Mouse (Mus musculus) MEL (cell line): Measurements from ENCODE around the gene Gramd4. TPM values are rescaled to one million over a fixed set of nuclear protein-coding genes. Genes with fewer than 3 reads are reported as not detected.

Source experiments
- DNase-seq: peaks from one replicate; pipeline ENCODE4 v3.0.0; 2011; ENCODE audit warnings: low read depth, low spot score
- H3K27ac ChIP-seq: 2 replicates; pipeline ENCODE4 v1.5.1; 2012; ENCODE audit warnings: low read depth, mild to moderate bottlenecking, control low read depth, low read length, moderate library complexity; ENCODE audit not compliant: control insufficient read depth
- H3K27me3 ChIP-seq, 2 experiments: fragments of 150-350 bp in 1 of 2; sonication (generic) in 1 of 2; 2 replicates each; pipeline ENCODE4 v1.6.1; 2012; ENCODE audit warnings: low read length in 2 of 2, mild to moderate bottlenecking in 2 of 2, improper control_type of control experiment in 1 of 2, moderate library complexity in 1 of 2; ENCODE audit not compliant: insufficient read depth in 2 of 2, control insufficient read depth in 1 of 2
- H3K36me3 ChIP-seq, 2 experiments: 2 replicates each; pipeline ENCODE4 v1.6.1; 2012 to 2014; ENCODE audit warnings: low read length in 2 of 2, improper control_type of control experiment in 1 of 2, inconsistent platforms in 1 of 2, mild to moderate bottlenecking in 1 of 2; ENCODE audit not compliant: insufficient read depth in 2 of 2, control insufficient read depth in 1 of 2
- H3K4me1 ChIP-seq, 2 experiments: fragments of 150-350 bp in 1 of 2; sonication (generic) in 1 of 2; 2 replicates each; pipeline ENCODE4 v1.6.1; 2012; ENCODE audit warnings: low read length in 2 of 2, improper control_type of control experiment in 1 of 2, mild to moderate bottlenecking in 1 of 2; ENCODE audit not compliant: insufficient read depth in 2 of 2, control insufficient read depth in 1 of 2
- H3K4me3 ChIP-seq, 2 experiments: fragments of 150-350 bp in 1 of 2; sonication (generic) in 1 of 2; 2 replicates each; pipeline ENCODE4 v1.5.1; 2012; ENCODE audit warnings: low read depth in 2 of 2, low read length in 2 of 2, mild to moderate bottlenecking in 2 of 2, moderate library complexity in 2 of 2, control low read depth in 1 of 2, improper control_type of control experiment in 1 of 2; ENCODE audit not compliant: control insufficient read depth in 1 of 2, insufficient read depth in 1 of 2
- H3K79me2 ChIP-seq: 2 replicates; pipeline ENCODE4 v1.6.1; 2012; ENCODE audit warnings: mild to moderate bottlenecking, low read length, moderate library complexity; ENCODE audit not compliant: control insufficient read depth, poor library complexity, insufficient read depth
- H3K9ac ChIP-seq: 2 replicates; pipeline ENCODE4 v1.6.1; 2012; ENCODE audit warnings: low read depth, mild to moderate bottlenecking, control low read depth, low read length, moderate library complexity; ENCODE audit not compliant: control insufficient read depth, poor library complexity, severe bottlenecking
- H3K9me3 ChIP-seq: fragments of 150-350 bp; sonication (generic); replicated peaks from 2 replicates; pipeline ENCODE4 v1.6.1; 2012; ENCODE audit warnings: mild to moderate bottlenecking, low read length, improper control_type of control experiment, moderate library complexity; ENCODE audit not compliant: insufficient read depth
- CHD2 ChIP-seq: IDR thresholded peaks from 2 replicates; pipeline ENCODE4 v1.6.1; 2011; ENCODE audit warnings: low read length, improper control_type of control experiment
- E2F4 ChIP-seq: IDR thresholded peaks from 2 replicates; pipeline ENCODE4 v1.6.1; 2011; ENCODE audit warnings: low read depth, low read length, improper control_type of control experiment, borderline replicate concordance
- ELF1 ChIP-seq: IDR thresholded peaks from 2 replicates; pipeline ENCODE4 v1.6.1; 2014; ENCODE audit warnings: low read depth, mild to moderate bottlenecking, inconsistent platforms, low read length, improper control_type of control experiment, moderate library complexity
- ETS1 ChIP-seq: IDR thresholded peaks from 2 replicates; pipeline ENCODE4 v1.6.1; 2012; ENCODE audit warnings: low read depth, mild to moderate bottlenecking, inconsistent platforms, low read length, improper control_type of control experiment, moderate library complexity
- GATA1 ChIP-seq: IDR thresholded peaks from 2 replicates; pipeline ENCODE4 v1.6.1; 2011; ENCODE audit warnings: low read depth, low read length, improper control_type of control experiment
- HCFC1 ChIP-seq: IDR thresholded peaks from 2 replicates; pipeline ENCODE4 v1.6.1; 2012; ENCODE audit warnings: low read depth, mild to moderate bottlenecking, inconsistent platforms, low read length, improper control_type of control experiment, moderate library complexity
- JUND ChIP-seq: IDR thresholded peaks from 2 replicates; pipeline ENCODE4 v1.6.1; 2011; ENCODE audit warnings: low read depth, mild to moderate bottlenecking, improper control_type of control experiment, low read length
- KAT2A ChIP-seq: conservative IDR thresholded peaks from 2 replicates; pipeline ENCODE4 v1.6.1; 2012; ENCODE audit warnings: low read depth, low read length, improper control_type of control experiment, inconsistent platforms
- MAFK ChIP-seq: IDR thresholded peaks from 2 replicates; pipeline ENCODE4 v1.6.1; 2011; ENCODE audit warnings: low read depth, mild to moderate bottlenecking, low read length, improper control_type of control experiment, borderline replicate concordance
- MAZ ChIP-seq: IDR thresholded peaks from 2 replicates; pipeline ENCODE4 v1.6.1; 2012; ENCODE audit warnings: low read depth, mild to moderate bottlenecking, inconsistent platforms, low read length, improper control_type of control experiment
- MXI1 ChIP-seq: IDR thresholded peaks from 2 replicates; pipeline ENCODE4 v1.6.1; 2011; ENCODE audit warnings: mild to moderate bottlenecking, low read depth, low read length, improper control_type of control experiment
- NELFE ChIP-seq: IDR thresholded peaks from 2 replicates; pipeline ENCODE4 v1.6.1; 2011; ENCODE audit warnings: low read depth, low read length, improper control_type of control experiment
- POLR2AphosphoS5 ChIP-seq: IDR thresholded peaks from 2 replicates; pipeline ENCODE4 v1.6.1; 2012; ENCODE audit warnings: low read depth, borderline replicate concordance, mild to moderate bottlenecking, inconsistent platforms, low read length, moderate library complexity, mixed read lengths
- RCOR1 ChIP-seq: IDR thresholded peaks from 2 replicates; pipeline ENCODE4 v1.6.1; 2012; ENCODE audit warnings: low read depth, mild to moderate bottlenecking, inconsistent platforms, low read length, improper control_type of control experiment
- TBP ChIP-seq: IDR thresholded peaks from 2 replicates; pipeline ENCODE4 v1.8.0; 2011; ENCODE audit warnings: low read depth, low read length, improper control_type of control experiment
- TCF12 ChIP-seq: IDR thresholded peaks from 2 replicates; pipeline ENCODE4 v1.6.1; 2014; ENCODE audit warnings: low read depth, mild to moderate bottlenecking, inconsistent platforms, low read length, improper control_type of control experiment, moderate library complexity
- USF2 ChIP-seq, 2 experiments: IDR thresholded peaks; 2 replicates each; pipeline ENCODE4 v1.6.1; 2011 to 2012; ENCODE audit warnings: improper control_type of control experiment in 2 of 2, low read length in 2 of 2, borderline replicate concordance in 1 of 2, inconsistent platforms in 1 of 2, low read depth in 1 of 2, mild to moderate bottlenecking in 1 of 2; ENCODE audit not compliant: insufficient read depth in 1 of 2
- ZC3H11A ChIP-seq: IDR thresholded peaks from 2 replicates; pipeline ENCODE4 v1.6.1; 2012; ENCODE audit warnings: low read depth, mild to moderate bottlenecking, inconsistent platforms, low read length, improper control_type of control experiment
- ZKSCAN1 ChIP-seq: IDR thresholded peaks from 2 replicates; pipeline ENCODE4 v1.6.1; 2012; ENCODE audit warnings: low read depth, mild to moderate bottlenecking, inconsistent platforms, low read length, improper control_type of control experiment, moderate library complexity
- ZMIZ1 ChIP-seq: IDR thresholded peaks from 2 replicates; pipeline ENCODE4 v1.6.1; 2012; ENCODE audit warnings: low read depth, mild to moderate bottlenecking, inconsistent platforms, low read length, improper control_type of control experiment, moderate library complexity
- ZNF384 ChIP-seq: IDR thresholded peaks from 2 replicates; pipeline ENCODE4 v1.6.1; 2012; ENCODE audit warnings: low read depth, mild to moderate bottlenecking, inconsistent platforms, low read length, improper control_type of control experiment
- polyA plus RNA-seq, 2 experiments: library from polyadenylated mRNA; stranded (reverse) in 1 of 2; unstranded in 1 of 2; fragments of >175 nt in 1 of 2; fragments of >200 nt in 1 of 2; gene quantifications; 2 replicates each; pipeline versions ENCODE4 v1.2.1 to v1.2.4; 2012; ENCODE audit warnings: low replicate concordance in 2 of 2, low read depth in 1 of 2; ENCODE audit not compliant: insufficient read length in 2 of 2, insufficient read depth in 1 of 2, missing spikeins in 1 of 2
- total RNA-seq: library from RNA; depleted of rRNA; stranded (reverse); fragments of 300-350 nt; gene quantifications from 2 replicates; pipeline ENCODE4 v1.2.3, GENCODE M21; 2012

Gene Gramd4
- total and polyA plus RNA-seq, 3 experiments: 35.2 to 43.1 (median 38.0) TPM

- Histone ChIP-seq H3K9me3 (no peaks in the 10 kb centered on the region), H3K36me3 (no peaks in the 10 kb centered on the region; a peak in 1 of 4 replicates), H3K27ac (no peak overlapping the region), H3K4me1 (no peaks in the 10 kb centered on the region), H3K79me2 (peaks cover 32% of the 10 kb centered on the region), H3K4me3 (no peak overlapping the region), H3K27me3 (no peaks in the 10 kb centered on the region), H3K9ac (no peak overlapping the region)
- TF ChIP-seq ELF1 (no peak), ZMIZ1 (no peak), MXI1 (no peak), ZC3H11A (no peak), GATA1 (no peak), POLR2AphosphoS5 (no peak), TCF12 (no peak), KAT2A (no peak), E2F4 (no peak), CHD2 (no peak), MAZ (no peak), RCOR1 (no peak), NELFE (no peak), JUND (no peak), ZKSCAN1 (no peak), USF2 (IDR thresholded peaks at IDR 0.05; ENCODE audit: borderline replicate concordance in 1 of 2, insufficient read depth in 1 of 2, low read depth in 1 of 2, low read length in 2 of 2) (no peak)
- no peak for DNase-seq
Observed at GRCm38 (mm10) chr15:86076378-86076777, 18.9 kb downstream of the Gramd4 start.

- Histone ChIP-seq H3K36me3 (no peaks in the 10 kb centered on the region; a peak in 1 of 4 replicates), H3K9ac (no peak overlapping the region), H3K27me3 (no peaks in the 10 kb centered on the region), H3K79me2 (peaks cover 30% of the 10 kb centered on the region), H3K4me3 (no peak overlapping the region), H3K4me1 (no peaks in the 10 kb centered on the region), H3K27ac (no peak overlapping the region), H3K9me3 (no peaks in the 10 kb centered on the region)
- TF ChIP-seq ZMIZ1 (no peak), HCFC1 (no peak), MAFK (no peak), ETS1 (no peak), TBP (no peak), GATA1 (no peak), ZNF384 (no peak)
- DNase-seq: no peak
Observed at GRCm38 (mm10) chr15:86077934-86078333, 20.4 kb downstream of the Gramd4 start.
